In genomic region chr12:41558956-41559735, GRCm38 (mm10) we compare ENCODE assay signal across 12 mouse cellular contexts.
DNase-seq lines count a peak whose midpoint lies in the region; ATAC-seq and TF ChIP-seq lines count a peak whose summit lies in the region.
"Had no signal": no experiment of that assay in that cellular context is flagged by ENCODE, and none has a peak within 500 bp of the region (broad histone marks: within the 10 kb centered on the region; RNA-seq: fewer than 3 reads in every experiment).

No protein-coding gene starts in this region.

- no peak overlapping the region for H3K4me3 ChIP-seq in intestine, embryonic 15.5 days (replicated peaks)
- H3K4me3 ChIP-seq in intestine, embryonic 16.5 days (ENCODE audit: low read length), result no peak overlapping the region
- H3K4me3 ChIP-seq in forebrain, embryonic 13.5 days, result no peak overlapping the region
- H3K4me3 ChIP-seq in kidney, postnatal 0 days (replicated peaks; ENCODE audit: low read depth, low read length), result no peak overlapping the region
- no peak overlapping the region for H3K4me3 ChIP-seq in stomach, embryonic 14.5 days (ENCODE audit: low read depth, low read length)
- H3K4me3 ChIP-seq: embryonic facial prominence, embryonic 13.5 days; gastrocnemius, adult 2 months; limb, embryonic 15.5 days had no signal

- no peaks in the 10 kb centered on the region for H3K27me3 ChIP-seq in intestine, embryonic 15.5 days (replicated peaks)
- H3K27me3 ChIP-seq in intestine, embryonic 16.5 days (replicated peaks; ENCODE audit: control insufficient read depth, insufficient read depth, low read length), result no peaks in the 10 kb centered on the region
- H3K27me3 ChIP-seq in forebrain, embryonic 13.5 days, result no peaks in the 10 kb centered on the region
- no peaks in the 10 kb centered on the region for H3K27me3 ChIP-seq in kidney, postnatal 0 days (ENCODE audit: insufficient read depth, low read length)
- no peaks in the 10 kb centered on the region for H3K27me3 ChIP-seq in stomach, embryonic 14.5 days (ENCODE audit: control insufficient read depth, insufficient read depth, low read length)
- H3K27me3 ChIP-seq: embryonic facial prominence, embryonic 13.5 days; limb, embryonic 15.5 days had no signal

- DNase-seq in kidney, postnatal 0 days (ENCODE audit: low spot score), result no peak
- DNase-seq in gastrocnemius, postnatal 25 days, result no peak
- DNase-seq in adrenal gland, postnatal 14 days, result no peak
- DNase-seq in right cerebral cortex, adult 2 months (ENCODE audit: low spot score in 2 of 2), result no peak
- DNase-seq: gastrocnemius, adult 2 months; heart, postnatal 14 days had no signal

- no peaks in the 10 kb centered on the region for H3K36me3 ChIP-seq in intestine, embryonic 15.5 days
- no peaks in the 10 kb centered on the region for H3K36me3 ChIP-seq in intestine, embryonic 16.5 days (ENCODE audit: control insufficient read depth, insufficient read depth, low read length)
- H3K36me3 ChIP-seq in forebrain, embryonic 13.5 days (ENCODE audit: poor library complexity, severe bottlenecking), result no peaks in the 10 kb centered on the region
- no peaks in the 10 kb centered on the region for H3K36me3 ChIP-seq in kidney, postnatal 0 days (ENCODE audit: insufficient read depth, low read length)
- no peaks in the 10 kb centered on the region for H3K36me3 ChIP-seq in stomach, embryonic 14.5 days (ENCODE audit: control insufficient read depth, insufficient read depth, low read length)
- H3K36me3 ChIP-seq: embryonic facial prominence, embryonic 13.5 days; limb, embryonic 15.5 days had no signal

- no peak for TF ChIP-seq CTCF in kidney, postnatal 0 days (IDR thresholded peaks at IDR 0.05; ENCODE audit: low read depth)

- no peaks in the 10 kb centered on the region for H3K4me1 ChIP-seq in intestine, embryonic 15.5 days (replicated peaks)
- no peaks in the 10 kb centered on the region for H3K4me1 ChIP-seq in intestine, embryonic 16.5 days (ENCODE audit: control insufficient read depth, insufficient read depth, low read length)
- peaks cover 19% of the 10 kb centered on the region for H3K4me1 ChIP-seq in forebrain, embryonic 13.5 days
- H3K4me1 ChIP-seq in kidney, postnatal 0 days (replicated peaks; ENCODE audit: insufficient read depth, low read length), result no peaks in the 10 kb centered on the region
- H3K4me1 ChIP-seq in stomach, embryonic 14.5 days (ENCODE audit: control insufficient read depth, insufficient read depth, low read length), result no peaks in the 10 kb centered on the region
- H3K4me1 ChIP-seq: embryonic facial prominence, embryonic 13.5 days; limb, embryonic 15.5 days had no signal

- WGBS in intestine, embryonic 15.5 days, result 47% methylated on average over 5 of the region's 5 CpGs
- WGBS in intestine, embryonic 16.5 days, result 48% methylated on average over 5 of the region's 5 CpGs
- 6% methylated on average over 5 of the region's 5 CpGs for WGBS in forebrain, embryonic 13.5 days
- WGBS in kidney, postnatal 0 days, result 49% methylated on average over 5 of the region's 5 CpGs
- WGBS in stomach, embryonic 14.5 days, result 49% methylated on average over 5 of the region's 5 CpGs

- no peak overlapping the region for H3K4me2 ChIP-seq in intestine, embryonic 15.5 days (replicated peaks)
- no peak overlapping the region for H3K4me2 ChIP-seq in intestine, embryonic 16.5 days (ENCODE audit: low read depth, low read length)
- H3K4me2 ChIP-seq in forebrain, embryonic 13.5 days, result no peak overlapping the region
- H3K4me2 ChIP-seq in kidney, postnatal 0 days (ENCODE audit: low read length), result no peak overlapping the region
- no peak overlapping the region for H3K4me2 ChIP-seq in stomach, embryonic 14.5 days (replicated peaks; ENCODE audit: low read depth, low read length)
- H3K4me2 ChIP-seq: embryonic facial prominence, embryonic 13.5 days; limb, embryonic 15.5 days had no signal

- H3K27ac ChIP-seq in intestine, embryonic 15.5 days, result no peak overlapping the region
- H3K27ac ChIP-seq in intestine, embryonic 16.5 days (ENCODE audit: low read length), result no peak overlapping the region
- H3K27ac ChIP-seq in forebrain, embryonic 13.5 days, result no peak overlapping the region
- peak overlapping the region; percentile 47 for H3K27ac ChIP-seq in kidney, postnatal 0 days
- no peak overlapping the region for H3K27ac ChIP-seq in stomach, embryonic 14.5 days (ENCODE audit: low read length)
- H3K27ac ChIP-seq: embryonic facial prominence, embryonic 13.5 days; gastrocnemius, adult 2 months; limb, embryonic 15.5 days had no signal

- no peaks in the 10 kb centered on the region for H3K9me3 ChIP-seq in intestine, embryonic 15.5 days
- H3K9me3 ChIP-seq in intestine, embryonic 16.5 days (ENCODE audit: control insufficient read depth, low read length), result no peaks in the 10 kb centered on the region
- H3K9me3 ChIP-seq in forebrain, embryonic 13.5 days (replicated peaks), result no peaks in the 10 kb centered on the region
- no peaks in the 10 kb centered on the region for H3K9me3 ChIP-seq in kidney, postnatal 0 days (replicated peaks; ENCODE audit: low read length)
- no peaks in the 10 kb centered on the region for H3K9me3 ChIP-seq in stomach, embryonic 14.5 days (ENCODE audit: control insufficient read depth, low read depth, low read length)
- H3K9me3 ChIP-seq: embryonic facial prominence, embryonic 13.5 days; limb, embryonic 15.5 days had no signal

- ATAC-seq in intestine, embryonic 15.5 days, result peak; percentile 56; the same call in 1 of the 2 replicates
- ATAC-seq in intestine, embryonic 16.5 days, result no peak
- peak; percentile 88 for ATAC-seq in forebrain, embryonic 13.5 days
- ATAC-seq in kidney, postnatal 0 days (replicated peaks; ENCODE audit: low FRiP score, low read depth), result peak; percentile 66; the same call in 1 of the 2 replicates
- peak; percentile 86 for ATAC-seq in stomach, embryonic 14.5 days (ENCODE audit: insufficient number of reproducible peaks, insufficient read depth, low FRiP score, low read depth)

- no peak overlapping the region for H3K9ac ChIP-seq in intestine, embryonic 15.5 days
- H3K9ac ChIP-seq in intestine, embryonic 16.5 days (ENCODE audit: low read depth, low read length), result no peak overlapping the region
- no peak overlapping the region for H3K9ac ChIP-seq in forebrain, embryonic 13.5 days
- no peak overlapping the region for H3K9ac ChIP-seq in kidney, postnatal 0 days (ENCODE audit: low read depth, low read length)
- no peak overlapping the region for H3K9ac ChIP-seq in stomach, embryonic 14.5 days (replicated peaks; ENCODE audit: low read depth, low read length)
- H3K9ac ChIP-seq: embryonic facial prominence, embryonic 13.5 days; limb, embryonic 15.5 days had no signal
